Mouse (Mus musculus): Measurements from ENCODE around the gene Asphd2.
A peak's percentile ranks its signal among the peaks of the same experiment; 100 is the strongest.

Gene Asphd2

GRCm38 (mm10) chr5:112346211-112346965, 48.3 kb downstream of the Asphd2 start:
- no peak for DNase-seq

DNA sequence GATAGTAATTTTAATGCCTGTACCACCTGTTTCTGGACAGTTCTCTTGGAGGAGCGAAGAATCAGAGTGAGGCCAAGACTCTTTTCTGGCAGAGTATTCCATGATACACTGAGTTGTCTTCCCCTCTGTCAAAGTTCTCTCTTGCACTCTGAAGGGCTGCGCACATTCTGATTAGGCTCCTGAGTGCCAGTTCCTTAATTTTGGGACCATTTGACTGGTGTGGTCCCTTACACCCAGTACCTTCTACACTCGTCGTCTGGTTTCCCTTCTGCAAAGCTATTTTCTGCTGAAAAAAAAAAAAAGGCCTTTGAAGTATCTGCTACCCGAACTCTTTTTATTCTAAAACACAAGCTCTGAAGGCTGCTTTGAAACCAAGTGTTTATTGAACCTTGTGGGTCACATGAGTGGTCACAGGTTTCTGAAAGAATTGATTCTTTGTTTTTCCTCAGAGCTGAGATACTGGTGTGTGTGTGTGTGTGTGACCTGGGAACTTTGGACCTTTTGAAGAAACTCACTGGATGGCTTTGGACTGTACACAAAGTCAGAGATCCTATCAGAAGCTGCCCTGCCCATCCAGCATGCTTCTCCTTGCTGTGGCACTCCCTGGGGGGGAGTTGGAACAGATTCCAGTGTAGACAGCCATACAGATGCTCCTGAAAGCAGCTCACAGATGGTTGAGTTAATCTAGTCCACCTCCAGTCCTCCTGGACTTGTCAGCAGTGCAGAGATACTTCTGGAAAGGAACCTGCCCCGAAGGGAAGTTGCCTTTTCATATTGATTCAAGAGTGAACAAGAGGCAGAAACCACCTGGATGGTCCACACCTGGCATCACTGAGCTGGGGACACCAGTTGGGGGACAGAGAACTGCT, 50.3 kb downstream of the Asphd2 start:
- DNase-seq, result no peak

- no peak for DNase-seq
These were observed 51.5 kb downstream of the Asphd2 start for GRCm38 (mm10) chr5:112343205-112343595.

- peak; percentile 87 for DNase-seq
These were observed 52.0 kb downstream of the Asphd2 start, which contains the start of the genes Srrd and Hps4 for GRCm38 (mm10) chr5:112342463-112343204. TSS of gene Srrd (minus strand) at chr5:112343040. TSS of gene Hps4 (plus strand) at chr5:112343083.

- no peak for DNase-seq
These were observed 55.5 kb downstream of the Asphd2 start for GRCm38 (mm10) chr5:112339215-112339614.

GRCm38 (mm10) chr5:112337004-112337403, 57.7 kb downstream of the Asphd2 start:
- DNase-seq, result no peak

GRCm38 (mm10) chr5:112335473-112335872, 59.2 kb downstream of the Asphd2 start:
- DNase-seq, result peak; percentile 48

Measured in retina, postnatal 1 day (tissue).